Mouse (Mus musculus) ES-CJ7 (cell line): ENCODE results near the gene Slc7a15.

Experiments
- DNase-seq: peaks from one replicate; pipeline ENCODE4 v3.0.0; 2011; ENCODE audit warnings: low read depth, low spot score

The Slc7a15 gene

DNA sequence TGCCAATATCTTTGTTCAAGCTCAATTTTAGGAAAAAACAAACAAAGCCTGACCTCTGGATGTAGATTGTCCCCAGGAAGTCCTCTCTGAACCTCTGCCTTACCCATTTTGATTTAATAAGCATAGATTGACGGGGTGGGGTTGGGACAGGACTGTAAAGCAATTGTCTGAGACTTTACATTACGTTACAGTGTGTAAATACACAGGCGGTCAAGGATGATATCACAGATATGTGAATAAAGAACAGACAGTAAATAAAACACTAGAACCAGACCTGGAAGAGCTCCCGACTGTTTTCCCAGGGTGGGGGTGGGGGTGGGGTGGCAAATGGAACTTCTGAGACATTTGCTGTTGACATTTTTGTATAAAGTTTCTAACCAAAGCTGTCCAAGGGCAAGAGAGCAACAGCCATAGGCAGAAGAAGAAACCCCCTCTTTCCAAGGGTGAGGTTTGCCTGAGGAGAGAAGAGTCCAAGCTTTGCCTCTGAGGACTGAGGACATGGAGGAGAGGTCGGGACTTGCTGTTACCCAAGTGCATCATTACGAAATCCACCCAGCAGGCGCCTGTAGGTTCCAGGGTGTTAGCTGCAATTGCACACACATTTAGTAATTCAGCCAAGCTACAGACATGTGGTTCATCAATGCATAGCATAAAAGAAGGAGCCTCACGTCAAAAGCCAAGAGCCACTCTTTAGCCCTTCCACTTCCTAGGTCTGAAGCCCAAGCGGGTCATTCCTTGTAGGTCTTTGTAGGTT is 91.7 kb downstream of the Slc7a15 start:
- DNase-seq = no peak

DNA sequence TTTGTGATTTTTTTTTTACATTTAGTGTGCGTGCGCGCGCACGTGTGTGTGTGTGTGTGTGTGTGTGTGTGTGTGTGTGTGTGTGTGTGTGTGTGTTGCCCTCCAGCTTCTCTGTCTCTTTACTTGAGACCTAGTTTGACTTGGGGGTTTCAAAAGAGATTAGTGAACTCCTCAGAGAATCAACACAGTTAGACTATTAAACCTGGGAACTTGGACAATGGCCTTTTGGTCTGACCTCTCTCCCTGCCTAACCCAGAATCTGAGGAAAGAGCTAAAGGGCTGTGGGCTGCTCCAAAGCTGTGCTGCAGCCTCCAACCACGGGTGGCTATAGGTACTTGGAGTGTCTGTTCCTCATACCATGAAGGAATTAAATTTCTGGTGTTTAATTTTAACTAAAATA is 94.7 kb downstream of the Slc7a15 start:
- DNase-seq = no peak

DNA sequence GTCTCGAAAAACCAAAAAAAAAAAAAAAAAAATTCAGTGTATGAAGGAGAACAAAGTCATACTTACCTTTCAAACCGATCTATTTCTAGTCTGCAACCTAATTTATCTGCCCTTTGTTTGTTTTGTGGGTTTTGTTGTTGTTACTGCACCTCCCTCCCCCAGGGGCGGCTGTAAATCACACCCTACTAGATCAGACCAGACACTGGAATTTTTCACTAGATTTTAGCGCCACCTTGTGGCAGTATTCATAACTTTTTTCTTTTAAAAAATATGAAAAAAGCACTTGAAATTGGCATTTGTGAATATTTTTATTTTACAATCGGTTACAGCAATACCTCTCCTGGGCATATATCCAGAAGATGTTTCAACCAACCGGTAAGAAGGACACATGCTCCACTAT is 96.3 kb downstream of the Slc7a15 start:
- peak; percentile 58 for DNase-seq

DNA sequence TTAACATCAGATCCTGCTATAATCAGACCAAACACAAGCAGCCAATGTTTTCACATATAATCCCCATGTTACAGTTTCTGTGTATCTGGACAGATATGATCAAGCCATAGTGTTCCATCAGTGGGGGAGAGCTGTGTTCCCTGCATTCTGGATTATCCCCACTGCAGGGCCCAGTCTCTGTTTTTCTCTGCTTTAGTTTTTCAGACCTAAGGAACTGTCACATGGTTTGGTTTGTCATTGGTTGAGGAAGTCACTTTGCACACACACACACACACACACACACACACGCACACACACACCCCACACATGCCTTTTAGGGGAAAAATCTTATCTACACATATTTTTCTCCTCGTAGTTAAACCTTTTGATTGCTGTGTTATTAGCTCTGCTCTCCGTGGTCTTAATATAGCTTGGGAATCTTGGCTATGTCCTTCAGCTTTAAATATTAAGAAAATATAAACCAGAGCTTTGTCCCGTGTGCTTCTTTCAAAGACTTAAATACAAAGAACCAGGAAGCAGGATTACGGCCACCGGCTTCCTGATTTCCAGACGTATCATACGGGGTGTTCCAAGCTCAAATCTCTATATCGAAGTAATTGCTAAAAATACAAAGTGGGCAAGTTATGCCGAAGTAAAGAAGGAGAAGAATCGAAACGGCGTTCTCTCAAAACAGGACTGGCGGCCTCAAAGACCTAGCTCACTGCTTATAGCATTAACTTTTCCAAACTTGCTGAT is 97.1 kb downstream of the Slc7a15 start:
- no peak for DNase-seq

DNA sequence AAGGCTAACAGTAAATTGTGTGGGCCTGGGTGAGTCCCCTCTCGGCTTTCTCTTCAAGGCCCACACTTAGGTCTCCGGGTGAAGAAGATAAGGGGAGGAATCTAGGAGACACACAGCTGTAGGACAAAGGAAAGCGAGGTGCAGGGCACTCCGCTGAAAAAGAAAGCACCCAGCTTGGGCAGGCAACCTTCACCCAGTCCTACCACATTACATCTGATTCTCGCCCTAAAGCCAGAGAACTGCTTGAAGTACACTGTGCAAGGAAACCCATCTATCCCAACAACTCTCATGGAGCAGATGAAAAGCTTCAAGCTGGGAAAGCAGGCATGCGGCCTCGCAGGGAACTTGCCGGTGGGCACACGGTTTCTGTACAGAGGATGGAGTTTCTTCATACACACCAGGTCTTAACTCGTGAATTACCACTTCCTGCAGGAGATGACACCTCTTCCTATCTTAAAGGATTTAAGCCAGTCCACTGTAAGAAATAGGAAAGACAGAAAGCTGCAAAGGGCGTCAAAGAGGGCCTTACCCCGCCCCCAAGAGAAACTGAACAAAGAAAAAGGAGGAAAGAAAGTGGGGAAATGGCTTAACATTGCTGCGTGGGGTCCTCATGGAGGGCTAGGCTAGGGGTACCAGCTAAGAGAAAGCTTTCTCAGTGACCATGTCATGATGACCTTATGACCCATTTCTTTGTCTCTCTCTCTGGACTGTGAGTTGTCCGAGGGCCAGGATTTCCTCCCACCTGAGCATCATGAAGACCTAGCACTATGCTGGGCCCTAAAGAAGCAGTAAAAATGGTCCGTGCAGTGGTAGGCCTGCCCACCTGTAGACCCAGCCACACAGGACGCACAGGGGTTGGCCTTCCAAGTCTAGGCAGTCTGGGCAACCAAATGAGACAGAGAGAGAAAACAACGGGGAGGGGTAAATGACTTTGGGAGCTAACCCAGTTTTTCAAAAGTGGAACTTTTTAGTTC is 98.0 kb downstream of the Slc7a15 start:
- DNase-seq = no peak

DNA sequence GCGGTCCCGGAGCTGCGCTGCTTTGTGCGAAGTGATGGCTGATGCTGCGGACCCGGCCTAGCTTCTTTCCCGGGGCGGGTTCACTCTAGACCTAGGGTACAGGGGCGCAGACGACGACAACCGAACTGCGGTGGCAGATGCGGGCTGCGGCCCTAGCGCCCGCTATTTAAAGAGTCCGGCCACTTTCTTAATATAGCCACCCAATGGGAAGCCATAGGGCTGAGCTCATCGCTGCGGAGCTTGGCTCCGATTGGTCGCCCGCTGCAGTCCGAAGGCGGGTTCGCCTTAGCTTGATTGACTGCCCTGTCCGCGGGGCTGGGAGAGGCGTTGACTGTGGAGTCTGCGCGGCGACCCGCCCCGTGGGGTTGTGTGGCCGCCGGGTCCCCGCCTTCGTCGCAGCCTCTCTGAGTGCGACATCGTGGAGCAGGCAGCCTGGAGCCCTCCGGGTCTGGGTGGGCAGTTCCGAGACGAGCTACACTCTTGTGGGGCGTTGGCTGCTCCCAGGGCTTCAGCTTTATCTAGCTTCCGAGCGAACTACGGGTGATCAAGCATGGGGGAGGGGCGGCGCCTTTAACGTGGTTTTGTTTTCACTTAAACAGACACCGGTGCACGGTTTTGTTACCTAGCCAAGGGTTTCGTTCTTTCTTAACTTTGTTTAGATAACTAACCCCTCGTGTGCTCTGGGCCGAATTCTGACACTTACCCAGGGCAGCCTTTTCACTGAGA is 98.8 kb downstream of the Slc7a15 start, which contains the start of gene Rhob:
TSS of gene Rhob (minus strand) at position 139 of the 726 bp plus-strand sequence.
- peak; percentile 95 for DNase-seq

DNA sequence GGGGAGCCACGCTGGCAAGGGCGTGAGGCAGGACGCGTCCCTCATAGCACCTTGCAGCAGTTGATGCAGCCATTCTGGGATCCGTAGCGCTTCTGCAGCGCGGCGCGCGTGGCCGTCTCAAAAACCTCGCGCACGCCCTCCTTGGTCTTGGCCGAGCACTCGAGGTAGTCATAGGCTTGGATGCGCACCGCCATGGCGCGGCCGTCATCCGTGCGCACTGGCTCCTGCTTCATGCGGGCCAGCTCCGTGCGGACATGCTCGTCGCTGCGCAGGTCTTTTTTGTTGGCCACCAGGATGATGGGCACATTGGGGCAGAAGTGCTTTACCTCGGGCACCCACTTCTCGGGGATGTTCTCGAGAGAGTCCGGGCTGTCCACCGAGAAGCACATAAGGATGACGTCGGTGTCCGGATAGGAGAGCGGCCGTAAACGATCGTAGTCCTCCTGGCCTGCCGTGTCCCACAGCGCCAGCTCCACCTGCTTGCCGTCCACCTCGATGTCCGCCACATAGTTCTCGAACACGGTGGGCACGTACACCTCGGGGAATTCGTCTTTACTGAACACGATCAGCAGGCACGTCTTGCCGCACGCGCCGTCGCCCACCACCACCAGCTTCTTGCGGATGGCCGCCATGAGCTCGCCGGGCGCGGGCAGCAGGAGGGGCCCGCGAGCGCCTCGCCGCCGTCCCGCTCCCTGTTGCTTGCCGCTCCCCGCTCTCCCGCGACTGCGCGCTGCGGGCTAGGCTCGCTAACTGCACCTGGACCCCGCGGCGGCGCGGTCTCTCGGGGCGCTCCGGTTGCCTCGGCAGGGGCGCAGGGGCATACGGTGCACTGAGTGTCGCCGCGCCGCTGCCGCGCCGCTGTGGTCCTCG is 99.6 kb downstream of the Slc7a15 start:
- peak; percentile 33 for DNase-seq

DNA sequence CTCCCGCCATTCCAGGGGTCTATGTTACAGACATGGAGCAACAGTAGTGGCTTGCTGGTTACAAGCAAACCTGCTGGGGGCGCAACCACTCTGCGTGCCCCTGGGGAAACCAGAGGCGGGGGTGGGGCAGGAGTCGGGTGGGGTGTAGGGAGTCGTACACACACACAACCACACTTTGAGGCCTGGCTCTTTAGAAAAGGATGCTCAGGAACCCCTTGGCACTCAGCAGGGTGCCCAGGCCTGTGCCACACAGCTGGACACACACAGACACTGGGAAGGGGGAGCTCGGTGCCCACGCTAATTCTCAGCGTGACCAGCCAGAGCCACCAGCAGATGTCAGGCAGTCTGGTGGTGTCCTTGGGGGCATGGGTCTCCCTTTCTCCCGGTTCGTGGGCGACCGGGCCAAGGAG is 100.3 kb downstream of the Slc7a15 start:
- peak; percentile 14 for DNase-seq

DNA sequence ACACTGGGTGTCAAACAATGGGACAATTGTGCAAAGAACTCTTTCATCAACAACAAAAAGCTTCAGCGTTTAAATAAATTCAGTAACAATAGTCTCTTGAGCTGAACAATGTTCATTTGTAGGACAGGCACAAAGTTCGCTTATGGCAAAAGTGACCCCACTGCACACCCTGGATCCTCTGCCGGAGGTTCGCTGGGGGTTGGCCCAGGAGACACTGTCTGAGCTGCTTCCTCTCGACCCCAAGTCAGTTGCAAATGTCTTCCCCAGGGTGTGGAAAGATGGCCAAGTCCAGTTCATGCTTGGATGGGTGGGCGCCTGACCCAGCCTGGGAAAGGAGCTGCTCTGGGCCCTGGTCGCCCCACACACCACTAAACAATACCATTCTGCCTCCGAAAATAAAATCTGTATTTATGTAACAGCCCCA is 100.7 kb downstream of the Slc7a15 start:
- peak; percentile 48 for DNase-seq

DNA sequence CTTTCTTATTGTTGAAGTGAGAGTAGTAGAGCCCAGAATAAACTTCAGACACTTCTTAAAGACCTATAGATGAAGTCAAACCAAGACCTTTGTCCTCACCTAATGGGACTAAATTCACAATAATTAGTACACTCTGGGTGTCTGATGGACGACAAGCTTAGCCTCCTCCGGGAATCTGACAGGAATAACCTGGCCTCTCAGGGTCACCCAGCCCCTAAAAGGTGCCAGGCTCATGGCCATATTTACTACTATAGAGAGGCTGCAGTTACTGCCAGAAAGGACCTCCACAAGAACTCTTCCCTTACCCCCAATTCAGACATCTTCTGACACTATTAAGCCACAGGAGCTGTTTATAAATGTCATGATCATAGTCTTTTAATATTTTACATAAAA is 101.6 kb downstream of the Slc7a15 start:
- no peak for DNase-seq

DNA sequence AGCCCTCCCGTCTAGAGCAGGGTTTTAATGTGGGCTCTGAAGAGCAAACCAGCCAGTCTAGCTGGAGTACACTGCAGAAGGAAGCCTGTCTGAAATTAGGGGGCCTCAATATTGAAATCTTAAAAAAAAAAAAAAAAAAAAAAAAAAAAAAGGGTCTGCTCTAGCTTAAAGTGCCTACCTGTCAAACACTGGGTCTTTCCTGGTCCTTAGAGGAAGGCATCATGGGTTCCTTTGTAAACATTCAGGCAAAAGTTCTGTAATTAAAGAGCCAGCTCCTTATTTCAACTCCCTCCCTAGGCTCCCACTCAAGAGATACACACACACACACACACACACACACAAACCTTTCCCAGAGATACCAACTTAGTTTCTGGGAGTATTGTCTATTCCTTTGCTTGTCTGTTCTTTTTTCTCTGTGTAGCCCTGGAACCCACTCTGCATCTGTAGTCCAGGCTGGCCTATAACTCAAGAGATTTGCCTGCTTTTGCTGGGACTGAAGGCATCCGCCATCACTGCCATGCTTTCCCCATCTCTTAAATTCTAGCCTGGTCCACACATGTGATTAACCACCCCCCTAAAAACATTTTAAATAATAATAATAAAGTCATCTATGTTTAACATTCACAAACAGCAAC is 102.1 kb downstream of the Slc7a15 start:
- DNase-seq = no peak

DNA sequence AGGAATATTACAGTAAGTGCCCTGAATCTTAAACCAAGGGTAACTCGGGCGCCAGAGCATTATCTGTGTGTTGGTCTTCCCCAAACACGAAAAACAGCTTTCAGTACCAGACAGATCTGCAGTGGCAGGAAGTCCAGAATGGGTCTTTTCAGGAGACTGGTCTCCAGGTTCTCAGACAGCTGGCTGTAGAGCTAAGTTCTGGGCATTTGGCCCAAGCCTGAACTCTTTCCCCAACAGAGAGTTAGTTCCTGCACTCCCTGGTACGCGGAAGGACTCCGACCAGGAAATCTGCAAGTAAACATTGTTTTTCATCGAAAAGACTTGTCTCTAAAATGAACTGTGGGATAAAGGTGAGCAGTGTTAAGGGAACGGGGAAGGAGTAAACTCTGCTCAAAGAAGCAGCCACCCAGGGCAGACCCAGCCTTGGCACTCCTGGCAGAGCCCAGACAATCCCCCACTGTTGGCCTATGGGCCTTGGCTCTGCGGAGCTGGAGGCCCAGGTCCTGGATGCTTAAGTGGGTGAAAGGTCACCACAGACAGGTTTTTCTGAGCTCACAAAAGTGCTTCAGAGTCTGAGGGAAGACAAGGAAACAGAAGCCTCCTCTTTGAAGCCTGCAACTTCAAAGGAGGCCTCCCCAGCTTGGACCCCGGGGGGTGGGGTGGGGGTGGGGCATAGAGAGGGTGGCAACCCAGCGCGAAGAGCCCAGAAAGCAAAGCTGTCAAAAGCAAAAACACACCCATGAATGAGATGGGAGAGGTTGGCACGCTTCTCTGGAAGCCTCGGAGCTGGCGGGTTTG is 102.8 kb downstream of the Slc7a15 start:
- DNase-seq = peak; percentile 64

DNA sequence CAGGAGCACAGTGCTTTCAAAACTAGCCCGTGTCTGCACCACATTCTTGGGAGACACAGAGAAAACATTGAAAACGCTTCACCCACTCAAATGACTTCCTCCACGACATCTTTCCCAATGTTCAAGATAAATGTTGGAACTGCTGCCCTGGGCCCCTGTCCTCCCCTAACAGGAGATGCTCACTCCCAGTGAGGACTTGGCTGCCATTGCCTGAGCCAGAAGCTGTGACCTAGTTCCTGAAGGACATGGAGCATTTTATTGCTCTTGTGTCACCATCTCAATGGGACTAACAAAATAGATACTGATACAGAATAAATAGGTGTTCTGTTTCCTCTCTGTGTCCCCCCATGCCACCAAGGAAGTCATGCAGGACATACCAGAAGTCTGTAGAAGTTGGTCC is 104.2 kb downstream of the Slc7a15 start:
- no peak for DNase-seq

DNA sequence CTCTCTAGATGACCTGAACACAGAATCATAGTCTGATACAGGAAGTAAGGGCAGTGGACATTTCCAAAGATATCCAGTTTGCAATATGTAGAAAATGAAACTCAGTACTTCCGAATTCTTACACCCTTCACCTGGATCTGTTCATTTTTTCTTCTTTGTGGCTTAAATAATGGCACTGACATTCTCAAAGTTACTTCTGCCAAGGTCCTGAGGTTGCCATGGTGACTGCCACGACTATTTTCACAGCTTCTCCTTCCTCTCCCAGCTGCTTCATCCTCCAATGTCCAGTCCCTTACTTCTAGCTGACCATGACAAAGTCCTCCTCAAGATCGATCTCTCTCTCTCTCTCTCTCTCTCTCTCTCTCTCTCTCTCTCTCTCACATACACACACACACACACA is 105.5 kb downstream of the Slc7a15 start:
- DNase-seq = no peak

DNA sequence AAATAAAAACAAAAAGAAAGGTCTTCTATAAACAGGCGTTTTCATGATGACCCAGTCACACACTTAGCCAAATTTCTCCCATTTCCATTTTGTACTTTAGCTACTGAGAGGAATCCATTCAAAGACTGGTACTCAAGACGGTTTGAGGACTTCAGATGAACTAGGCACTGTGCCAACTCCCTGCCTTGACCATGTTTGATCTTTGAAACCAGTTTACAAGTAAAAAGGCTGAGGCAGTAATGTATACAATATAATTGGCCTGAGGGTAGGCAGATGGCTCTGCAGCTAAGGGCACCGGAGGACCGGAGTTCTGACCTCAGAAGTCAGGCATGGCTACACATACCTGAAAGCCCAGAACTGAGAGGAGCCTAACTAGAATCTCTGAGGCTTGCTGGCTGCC is 109.8 kb downstream of the Slc7a15 start:
- DNase-seq = no peak

DNA sequence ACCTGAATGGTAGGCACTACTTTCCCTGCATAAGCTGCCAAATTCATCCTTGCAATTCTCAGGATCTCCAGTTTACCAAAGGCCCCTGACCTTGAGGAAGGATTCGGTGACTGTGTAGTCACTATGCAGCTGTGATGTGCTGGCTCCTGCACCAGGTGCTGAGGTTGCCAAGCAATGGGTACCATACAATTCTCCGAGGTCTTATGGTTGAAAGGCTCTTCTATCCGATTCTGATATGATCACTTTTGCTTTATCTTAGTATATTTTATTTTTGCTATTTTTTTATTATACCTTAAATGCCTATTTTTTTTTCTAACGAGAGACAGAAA is 110.2 kb downstream of the Slc7a15 start:
- DNase-seq = no peak

DNA sequence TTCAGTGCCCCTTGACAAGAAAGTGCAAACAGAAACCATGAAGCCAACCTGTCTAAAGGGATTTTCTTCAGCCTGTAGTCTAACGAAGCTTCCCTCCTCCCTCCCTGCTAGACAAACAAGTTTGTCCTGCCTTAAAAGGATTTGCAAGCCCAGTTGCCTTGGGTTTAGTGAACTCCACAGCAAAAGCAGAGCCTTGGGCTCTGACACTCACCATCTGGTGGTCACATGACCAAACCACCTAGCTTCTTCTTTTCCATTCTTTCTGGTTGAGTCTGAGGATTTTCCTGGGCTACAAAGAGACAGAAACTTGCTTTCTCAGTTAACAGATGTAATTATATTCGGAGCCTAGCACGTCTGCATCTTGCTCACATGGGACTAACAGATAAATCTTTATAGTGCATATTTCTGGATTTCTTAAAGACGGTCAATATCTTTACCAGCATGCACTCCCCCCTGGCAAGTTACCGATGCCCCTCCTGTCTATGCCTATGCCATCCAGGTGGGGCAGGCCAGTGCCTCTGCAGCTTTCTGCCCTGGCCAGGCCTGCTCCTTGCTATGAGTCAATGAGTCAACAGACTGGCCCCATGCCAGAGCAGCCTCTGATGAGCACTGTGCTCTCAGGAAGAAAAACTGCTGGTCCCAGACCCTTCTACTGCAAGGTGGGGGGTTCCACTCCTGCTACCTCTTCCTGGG is 110.8 kb downstream of the Slc7a15 start:
- DNase-seq = no peak

DNA sequence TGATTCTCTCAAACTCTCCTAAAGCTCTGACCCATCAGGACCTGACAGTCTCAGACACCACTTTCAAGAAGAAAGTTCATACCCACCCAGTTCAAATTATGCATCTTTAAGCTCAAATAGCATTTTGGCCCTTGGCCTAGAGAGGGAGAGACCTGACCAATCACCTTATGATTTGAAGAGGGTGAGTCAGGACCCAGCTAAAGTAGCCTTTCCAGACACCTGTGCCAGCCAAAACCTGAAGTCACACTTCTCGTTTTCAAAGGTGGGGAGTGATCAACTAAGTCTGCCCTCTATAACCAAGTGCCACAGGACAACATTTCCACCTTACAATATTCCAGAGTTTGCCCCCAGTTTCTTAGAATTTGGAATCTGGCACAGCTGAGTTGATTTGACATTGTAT is 111.6 kb downstream of the Slc7a15 start:
- no peak for DNase-seq

DNA sequence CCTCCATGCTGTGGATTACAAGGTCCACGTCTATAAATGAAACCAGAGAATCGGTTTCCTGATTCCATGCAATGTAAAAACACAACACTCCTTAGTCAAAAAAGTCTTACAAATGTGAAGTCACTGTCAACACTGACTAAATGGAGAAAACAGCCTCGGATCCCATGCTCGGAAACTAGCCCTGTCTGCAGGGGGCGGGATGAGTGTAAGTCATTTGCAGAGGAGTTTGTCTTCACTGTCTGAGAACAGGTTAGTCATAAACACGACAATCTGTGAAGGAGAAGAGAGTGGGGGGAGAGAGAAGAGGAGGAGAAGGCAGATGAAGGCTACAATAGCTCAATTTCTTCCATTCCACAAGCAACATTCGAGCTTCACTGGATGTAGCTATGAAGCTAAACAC is 113.6 kb downstream of the Slc7a15 start:
- DNase-seq = no peak
